Mouse (Mus musculus) G1E (cell line): ENCODE data around the gene Plppr3. TPM values are rescaled to one million over a fixed set of nuclear protein-coding genes. Genes with fewer than 3 reads are reported as not detected.

ENCODE experiments used
- ATAC-seq: 2 replicates; pipeline ENCODE4 v1.8.0; 2016; ENCODE audit warnings: mild to moderate bottlenecking; ENCODE audit not compliant: insufficient number of reproducible peaks, poor library complexity, low FRiP score, severe bottlenecking; ENCODE audit errors: extremely low read depth
- DNase-seq: peaks from one replicate; pipeline ENCODE4 v3.0.0; 2012; ENCODE audit warnings: low spot score
- H3K27me3 ChIP-seq: 2 replicates; pipeline ENCODE4 v1.6.1; 2012; ENCODE audit warnings: mild to moderate bottlenecking, low read length, inconsistent platforms; ENCODE audit not compliant: insufficient read depth
- H3K36me3 ChIP-seq: replicated peaks from 2 replicates; pipeline ENCODE3; 2012; ENCODE audit warnings: mild to moderate bottlenecking, inconsistent platforms
- H3K4me1 ChIP-seq: 2 replicates; pipeline ENCODE4 v1.6.1; 2012; ENCODE audit warnings: low read depth, low read length, inconsistent platforms, mixed read lengths; ENCODE audit not compliant: insufficient read depth
- H3K4me3 ChIP-seq: 2 replicates; pipeline ENCODE4 v1.5.1; 2012; ENCODE audit warnings: low read depth, mild to moderate bottlenecking, inconsistent platforms, low read length, moderate library complexity, mixed read lengths
- H3K9me3 ChIP-seq: replicated peaks from 2 replicates; pipeline ENCODE4 v1.6.1; 2012; ENCODE audit warnings: inconsistent platforms
- CTCF ChIP-seq: IDR thresholded peaks from 2 replicates; pipeline ENCODE4 v1.5.1; 2012; ENCODE audit warnings: low read depth, low read length, inconsistent platforms, mixed read lengths
- GATA1 ChIP-seq: IDR thresholded peaks from 2 replicates; pipeline ENCODE4 v1.6.1; 2012; ENCODE audit warnings: borderline replicate concordance, low read length, inconsistent platforms, mixed read lengths
- GATA2 ChIP-seq: IDR thresholded peaks from 2 replicates; pipeline ENCODE4 v1.6.1; 2012; ENCODE audit warnings: low read depth, low read length, inconsistent platforms, borderline replicate concordance
- POLR2AphosphoS5 ChIP-seq: IDR thresholded peaks from 2 replicates; pipeline ENCODE4 v1.6.1; 2012; ENCODE audit warnings: low read depth, low read length, inconsistent platforms; ENCODE audit not compliant: insufficient replicate concordance
- TAL1 ChIP-seq: conservative IDR thresholded peaks from 2 replicates; pipeline ENCODE4 v1.6.1; 2012; ENCODE audit warnings: low read depth, low read length, inconsistent platforms, mixed read lengths
- polyA plus RNA-seq: library from polyadenylated mRNA; stranded (reverse); fragments of >175 nt; gene quantifications from 2 replicates; pipeline ENCODE4 v1.2.3, GENCODE M21; 2012
- total RNA-seq, 2 experiments: library from RNA; stranded (forward) in 1 of 2; stranded (reverse) in 1 of 2; fragments of 200-1000 nt in 1 of 2; fragments of >200 nt in 1 of 2; fragmentation: Nextera tagmentation in 1 of 2; gene quantifications; 2 replicates each; pipeline ENCODE4 v1.2.3; 2014 to 2017

Plppr3 gene
- total and polyA plus RNA-seq, 3 experiments = 0.20 to 0.82 TPM; not detected in 1

- peaks cover 16% of the 10 kb centered on the region for H3K4me1 ChIP-seq
- no peak for ATAC-seq
- no peak within 1 kb of the TSS for H3K4me3 ChIP-seq
- no peak for TF ChIP-seq CTCF
- TF ChIP-seq TAL1 = no peak
- peaks cover 77% of the 10 kb centered on the region for H3K27me3 ChIP-seq
- H3K36me3 ChIP-seq = no peaks in the 10 kb centered on the region
- no peaks in the 10 kb centered on the region for H3K9me3 ChIP-seq
- DNase-seq = no peak
Measured at GRCm38 (mm10) chr10:79820782-79821181, 53.7 kb downstream of the Plppr3 start, which contains the start of gene Misp. Gene Misp (plus strand): TSS chr10:79820989.

GRCm38 (mm10) chr10:79820277-79820676 lies 54.2 kb downstream of the Plppr3 start:
- ATAC-seq (no peak), DNase-seq (no peak)
- Histone ChIP-seq H3K9me3 (no peaks in the 10 kb centered on the region), H3K27me3 (peaks cover 74% of the 10 kb centered on the region), H3K4me1 (peaks cover 13% of the 10 kb centered on the region), H3K4me3 (no peak overlapping the region), H3K36me3 (no peaks in the 10 kb centered on the region)
- TF ChIP-seq GATA2 = no peak
- no peak for TF ChIP-seq TAL1
- no peak for TF ChIP-seq GATA1
- no peak for TF ChIP-seq CTCF
- TF ChIP-seq POLR2AphosphoS5 = no peak

GRCm38 (mm10) chr10:79819606-79820005 lies 54.8 kb downstream of the Plppr3 start:
- DNase-seq = no peak
- Histone ChIP-seq H3K4me1 (peaks cover 10% of the 10 kb centered on the region), H3K9me3 (no peaks in the 10 kb centered on the region), H3K4me3 (no peak overlapping the region), H3K36me3 (no peaks in the 10 kb centered on the region), H3K27me3 (peaks cover 77% of the 10 kb centered on the region)
- ATAC-seq = no peak
- no peak for TF ChIP-seq GATA1
- TF ChIP-seq POLR2AphosphoS5 = no peak
- no peak for TF ChIP-seq GATA2
- no peak for TF ChIP-seq TAL1
- no peak for TF ChIP-seq CTCF

DNA sequence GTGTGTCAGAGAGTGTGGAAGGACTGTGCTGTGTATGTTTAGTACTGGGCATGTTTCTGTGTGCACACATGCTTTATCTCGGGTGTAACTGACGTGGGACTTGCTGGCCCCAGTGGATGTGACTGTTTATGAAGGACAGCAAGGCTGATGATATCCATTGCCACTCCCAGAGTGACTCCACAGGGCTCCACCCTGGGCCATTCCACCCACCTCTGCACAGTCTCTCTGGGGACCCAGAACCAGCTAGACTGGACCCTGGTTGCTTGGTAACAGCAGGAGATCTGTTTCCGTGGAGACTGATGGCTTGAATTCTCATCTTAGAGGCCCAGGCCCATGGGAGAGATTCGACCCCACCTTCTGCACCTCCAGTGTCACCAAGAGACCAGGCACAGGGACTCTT lies 56.2 kb downstream of the Plppr3 start:
- TF ChIP-seq POLR2AphosphoS5 (no peak), TAL1 (no peak), GATA2 (no peak), CTCF (no peak), GATA1 (no peak)
- Histone ChIP-seq H3K4me3 (no peak overlapping the region), H3K27me3 (peaks cover 74% of the 10 kb centered on the region), H3K36me3 (no peaks in the 10 kb centered on the region), H3K4me1 (peaks cover 7% of the 10 kb centered on the region), H3K9me3 (no peaks in the 10 kb centered on the region)
- ATAC-seq (no peak), DNase-seq (no peak)

GRCm38 (mm10) chr10:79817111-79817510 lies 57.3 kb downstream of the Plppr3 start:
- peaks cover 7% of the 10 kb centered on the region for H3K4me1 ChIP-seq
- H3K4me3 ChIP-seq = no peak overlapping the region
- ATAC-seq (no peak), DNase-seq (no peak)
- H3K27me3 ChIP-seq = peaks cover 70% of the 10 kb centered on the region
- H3K36me3 ChIP-seq = no peaks in the 10 kb centered on the region
- TF ChIP-seq GATA2 = no peak
- H3K9me3 ChIP-seq = no peaks in the 10 kb centered on the region

DNA sequence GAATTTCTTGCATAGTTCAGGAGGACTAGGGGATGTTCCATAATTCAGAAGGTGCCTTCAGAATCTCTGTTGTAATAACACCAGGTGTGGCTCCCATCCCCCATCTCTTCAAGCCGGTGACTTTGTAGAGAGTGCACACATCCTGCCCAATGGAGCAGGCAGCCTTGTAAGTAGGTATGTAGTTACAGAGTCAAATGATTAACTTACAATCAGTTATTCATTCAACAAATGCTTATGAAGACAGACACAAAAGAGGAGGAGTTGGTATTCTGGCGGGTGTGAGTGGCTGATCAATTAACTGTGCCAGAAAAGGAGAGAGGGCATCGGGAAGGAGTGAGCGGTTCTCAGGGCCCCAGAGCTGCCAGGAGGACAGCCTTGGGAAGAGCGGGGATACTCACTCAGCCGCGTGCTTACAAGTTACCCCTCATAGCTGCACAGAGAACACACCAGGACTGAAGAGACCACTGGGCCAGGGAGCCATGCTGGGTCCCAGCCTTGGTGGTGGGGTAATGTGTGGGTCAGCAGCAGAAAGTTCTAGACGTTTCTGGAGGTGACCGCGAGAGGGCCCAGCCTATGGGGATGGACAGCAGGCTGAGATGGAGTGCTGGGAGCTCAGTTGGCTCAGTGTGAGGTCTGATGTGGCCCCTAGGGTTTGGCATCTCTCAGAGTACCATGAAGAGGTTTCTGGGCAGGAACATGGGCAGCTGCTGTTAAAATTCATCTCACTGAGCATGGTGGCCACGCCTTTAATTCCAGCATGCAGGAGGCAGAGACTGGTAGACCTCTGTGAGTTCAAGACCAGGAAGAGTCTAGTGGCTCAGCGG lies 58.6 kb downstream of the Plppr3 start:
- DNase-seq = no peak
- Histone ChIP-seq H3K36me3 (no peaks in the 10 kb centered on the region), H3K4me3 (no peak overlapping the region), H3K9me3 (no peaks in the 10 kb centered on the region), H3K27me3 (peaks cover 69% of the 10 kb centered on the region), H3K4me1 (peaks cover 7% of the 10 kb centered on the region; the same call in 1 of the 2 replicates)
- TF ChIP-seq TAL1 (no peak), GATA1 (no peak), POLR2AphosphoS5 (no peak), GATA2 (no peak), CTCF (no peak)
- no peak for ATAC-seq

GRCm38 (mm10) chr10:79814271-79814842 lies 60.1 kb downstream of the Plppr3 start:
- DNase-seq (no peak), ATAC-seq (no peak)
- Histone ChIP-seq H3K4me3 (no peak overlapping the region), H3K36me3 (no peaks in the 10 kb centered on the region), H3K27me3 (peaks cover 63% of the 10 kb centered on the region), H3K9me3 (no peaks in the 10 kb centered on the region), H3K4me1 (0 out of 2 replicates have a peak, but pooled peaks cover 3% of the 10 kb centered on the region)
- TF ChIP-seq GATA1 = no peak
- no peak for TF ChIP-seq GATA2
- no peak for TF ChIP-seq TAL1
- no peak for TF ChIP-seq POLR2AphosphoS5
- no peak for TF ChIP-seq CTCF
